Mouse (Mus musculus) liver, embryonic 11.5 days (tissue): ENCODE measurements around the gene Thsd7a. TPM values are rescaled to one million over a fixed set of nuclear protein-coding genes. Genes with fewer than 3 reads are reported as not detected.

Experiments
- ATAC-seq: fragments of 200-750 bp; cut with Nextera tagmentation; replicated peaks from 2 replicates; pipeline ENCODE4 v1.8.0; 2017; ENCODE audit warnings: moderate number of reproducible peaks, mild to moderate bottlenecking, moderate TSS enrichment, moderate library complexity; ENCODE audit not compliant: low FRiP score
- DNase-seq: peaks from one replicate; pipeline ENCODE4 v3.0.0-alpha.2; 2017; ENCODE audit warnings: low spot score
- H3K27ac ChIP-seq: fragments of 300-500 bp; sonication (generic); 2 replicates; pipeline ENCODE4 v1.5.1; 2014; ENCODE audit warnings: mild to moderate bottlenecking, low read depth, low read length, control low read depth
- H3K27me3 ChIP-seq: fragments of 300-500 bp; sonication (generic); replicated peaks from 2 replicates; pipeline ENCODE4 v1.6.1; 2014; ENCODE audit warnings: low read length, mixed read lengths; ENCODE audit not compliant: control insufficient read depth, insufficient read depth
- H3K36me3 ChIP-seq: fragments of 300-500 bp; sonication (generic); 2 replicates; pipeline ENCODE4 v1.6.1; 2014; ENCODE audit warnings: mild to moderate bottlenecking, low read length, moderate library complexity, mixed read lengths; ENCODE audit not compliant: control insufficient read depth, insufficient read depth
- H3K4me1 ChIP-seq: fragments of 300-500 bp; sonication (generic); replicated peaks from 2 replicates; pipeline ENCODE4 v1.6.1; 2014; ENCODE audit warnings: low read length, mixed read lengths; ENCODE audit not compliant: control insufficient read depth, insufficient read depth
- H3K4me2 ChIP-seq: fragments of 300-500 bp; sonication (generic); 2 replicates; pipeline ENCODE4 v1.6.1; 2014; ENCODE audit warnings: mild to moderate bottlenecking, control low read depth, moderate library complexity
- H3K4me3 ChIP-seq: fragments of 300-500 bp; sonication (generic); 2 replicates; pipeline ENCODE4 v1.5.1; 2014; ENCODE audit warnings: low read depth, low read length, control low read depth
- H3K9ac ChIP-seq: fragments of 300-500 bp; sonication (generic); 2 replicates; pipeline ENCODE4 v1.6.1; 2014; ENCODE audit warnings: low read depth, low read length, control low read depth
- H3K9me3 ChIP-seq: fragments of 300-500 bp; sonication (generic); 2 replicates; pipeline ENCODE4 v1.6.1; 2016; ENCODE audit warnings: low read length, inconsistent platforms, mixed read lengths; ENCODE audit not compliant: control insufficient read depth
- WGBS: fragments of 180-500 bp; shearing (Covaris S2); extraction: QIAGEN DNeasy Blood & Tissue Kit; methylation state at CpG from one replicate; pipeline ENCODE4 v1.1.7; 2014; 5-methylcytosine and 5-hydroxymethylcytosine counted together
- polyA plus RNA-seq: library from polyadenylated mRNA; unstranded; fragments of >200 nt; fragmentation: Nextera tagmentation; extraction: Ambion mirVana; gene quantifications from 2 replicates; pipeline ENCODE4 v1.2.1, GENCODE M21; 2014

Gene Thsd7a
- polyA plus RNA-seq, 1 experiment from 2014 or later, result 0.80 TPM

DNA sequence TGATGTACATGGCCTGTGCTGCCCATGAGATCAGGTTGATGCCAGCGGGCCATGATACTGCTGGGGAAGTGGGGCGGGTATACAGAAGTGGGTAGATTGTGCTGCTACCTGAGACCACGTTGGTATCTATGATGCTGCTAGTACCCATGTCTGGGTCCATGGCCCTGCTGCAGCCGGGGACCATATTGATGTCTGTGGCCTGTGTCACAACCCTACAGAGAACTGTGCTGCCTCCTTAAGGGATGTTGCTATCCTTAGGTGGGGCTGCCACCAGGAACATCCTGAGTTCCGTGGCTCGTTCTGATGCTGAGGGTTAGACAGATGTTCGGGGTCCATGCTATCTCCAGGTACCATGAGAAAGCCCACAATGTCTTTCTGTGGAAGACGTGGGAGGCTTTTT is 33.1 kb downstream of the Thsd7a start:
- no peaks in the 10 kb centered on the region for H3K27me3 ChIP-seq
- no peaks in the 10 kb centered on the region for H3K4me1 ChIP-seq
- ATAC-seq, result no peak
- H3K27ac ChIP-seq, result no peak overlapping the region
- no peak overlapping the region for H3K9ac ChIP-seq
- WGBS, result 85% methylated on average over 8 of the region's 8 CpGs
- H3K4me3 ChIP-seq, result no peak overlapping the region
- H3K36me3 ChIP-seq, result no peaks in the 10 kb centered on the region
- no peak overlapping the region for H3K4me2 ChIP-seq
- DNase-seq, result no peak
- no peaks in the 10 kb centered on the region for H3K9me3 ChIP-seq

DNA sequence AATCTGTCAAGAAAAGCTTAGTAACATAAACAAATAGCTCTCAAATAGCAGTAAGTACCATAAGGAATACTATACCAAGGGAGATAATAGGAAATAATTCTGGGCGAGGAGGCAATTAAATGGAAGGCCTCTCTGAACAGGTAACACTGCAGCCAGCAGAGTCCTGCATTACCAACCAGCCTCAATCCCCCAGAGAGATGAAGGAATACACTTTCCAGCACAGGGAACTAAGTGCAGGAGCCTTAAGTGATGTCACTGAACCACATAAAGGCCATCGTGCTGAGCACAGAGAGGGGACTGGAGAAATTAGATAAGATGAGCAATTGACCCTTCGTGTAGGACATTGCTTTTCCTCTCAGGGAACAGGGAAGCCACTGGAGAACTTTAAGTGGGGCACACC is 36.6 kb downstream of the Thsd7a start:
- ATAC-seq, result no peak
- DNase-seq, result no peak
- H3K4me2 ChIP-seq, result no peak overlapping the region
- 48% methylated on average over 3 of the region's 3 CpGs for WGBS
- H3K36me3 ChIP-seq, result no peaks in the 10 kb centered on the region
- no peak overlapping the region for H3K27ac ChIP-seq
- no peaks in the 10 kb centered on the region for H3K9me3 ChIP-seq
- no peaks in the 10 kb centered on the region for H3K27me3 ChIP-seq
- no peaks in the 10 kb centered on the region for H3K4me1 ChIP-seq
- H3K9ac ChIP-seq, result no peak overlapping the region
- no peak overlapping the region for H3K4me3 ChIP-seq

DNA sequence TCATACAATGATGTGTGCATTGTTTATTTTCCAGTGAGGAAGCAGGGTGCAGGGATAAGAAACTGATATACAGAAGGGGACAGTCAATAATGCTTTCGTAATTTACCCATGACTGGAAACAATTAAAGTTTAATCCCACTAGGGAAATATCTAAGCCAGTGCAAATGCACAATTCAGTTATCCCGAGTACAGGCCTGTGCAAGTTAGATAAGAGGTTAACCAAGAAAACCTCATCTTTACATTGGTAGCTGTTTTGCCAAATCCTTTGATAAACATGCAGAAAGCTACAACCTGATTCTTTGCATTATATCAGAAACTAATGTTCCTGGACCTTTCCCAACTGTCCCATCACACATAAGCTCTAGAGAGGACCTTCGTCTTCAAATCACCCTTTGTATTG is 46.3 kb downstream of the Thsd7a start:
- no peaks in the 10 kb centered on the region for H3K36me3 ChIP-seq
- DNase-seq, result no peak
- ATAC-seq, result 0 out of 2 replicates have a peak, but pooled peaks have one; percentile 43

DNA sequence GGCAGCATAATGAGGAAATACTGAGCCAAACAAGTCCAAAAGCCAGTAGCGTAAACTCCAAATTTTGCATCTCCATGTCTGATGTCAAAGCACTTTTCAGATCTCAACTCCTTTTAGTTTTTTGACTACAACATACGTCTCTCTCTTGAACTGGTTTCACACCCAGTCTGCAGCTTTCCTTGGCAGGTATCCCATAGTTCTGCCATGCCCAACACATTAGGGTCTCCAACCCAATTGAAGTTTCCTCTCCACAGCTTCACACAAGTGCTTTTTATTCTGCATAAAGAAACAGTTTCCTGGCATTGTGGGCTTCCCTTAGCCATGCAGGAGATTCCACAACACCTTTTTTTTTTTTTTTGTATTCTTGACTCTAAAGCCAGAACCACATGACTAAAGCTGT is 50.1 kb downstream of the Thsd7a start:
- no peak overlapping the region for H3K4me3 ChIP-seq
- no peaks in the 10 kb centered on the region for H3K9me3 ChIP-seq
- no peaks in the 10 kb centered on the region for H3K27me3 ChIP-seq
- no peak overlapping the region for H3K4me2 ChIP-seq
- H3K36me3 ChIP-seq, result no peaks in the 10 kb centered on the region
- no peak for DNase-seq
- 74% methylated on average over 2 of the region's 2 CpGs for WGBS
- H3K4me1 ChIP-seq, result no peaks in the 10 kb centered on the region
- H3K27ac ChIP-seq, result no peak overlapping the region
- no peak for ATAC-seq
- H3K9ac ChIP-seq, result no peak overlapping the region

More for the DNA sequence above, 46.3 kb downstream of the Thsd7a start:
- WGBS, result 46% methylated on average over 3 of the region's 3 CpGs
- Histone ChIP-seq H3K9me3 (no peaks in the 10 kb centered on the region), H3K9ac (no peak overlapping the region), H3K27ac (no peak overlapping the region), H3K4me1 (no peaks in the 10 kb centered on the region), H3K4me3 (no peak overlapping the region), H3K4me2 (no peak overlapping the region), H3K27me3 (no peaks in the 10 kb centered on the region)

DNA sequence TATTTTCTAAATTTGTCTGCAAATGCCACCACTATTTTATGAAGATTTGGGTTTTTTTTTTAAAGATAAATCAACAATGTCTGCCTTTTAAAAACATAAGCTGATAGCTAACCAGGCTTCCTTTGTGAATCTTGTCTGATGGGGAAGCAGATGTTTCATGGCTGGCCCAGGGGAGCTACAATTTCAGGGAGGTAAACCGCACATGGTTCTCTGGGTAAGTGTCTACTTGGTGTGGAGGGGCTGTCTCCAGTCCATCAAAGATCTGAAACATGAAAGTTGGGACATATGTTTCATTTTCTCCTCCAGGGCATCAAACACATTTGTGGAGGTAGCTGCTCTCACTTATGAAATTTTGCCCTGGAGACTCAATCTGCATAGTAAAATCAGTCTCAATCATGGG is 55.5 kb downstream of the Thsd7a start:
- no peaks in the 10 kb centered on the region for H3K9me3 ChIP-seq
- H3K4me1 ChIP-seq, result no peaks in the 10 kb centered on the region
- no peaks in the 10 kb centered on the region for H3K36me3 ChIP-seq
- 82% methylated on average over 1 of the region's 1 CpGs for WGBS
- no peak for DNase-seq
- H3K27ac ChIP-seq, result no peak overlapping the region
- H3K4me3 ChIP-seq, result no peak overlapping the region
- H3K27me3 ChIP-seq, result no peaks in the 10 kb centered on the region
- no peak for ATAC-seq
- no peak overlapping the region for H3K9ac ChIP-seq
- no peak overlapping the region for H3K4me2 ChIP-seq

DNA sequence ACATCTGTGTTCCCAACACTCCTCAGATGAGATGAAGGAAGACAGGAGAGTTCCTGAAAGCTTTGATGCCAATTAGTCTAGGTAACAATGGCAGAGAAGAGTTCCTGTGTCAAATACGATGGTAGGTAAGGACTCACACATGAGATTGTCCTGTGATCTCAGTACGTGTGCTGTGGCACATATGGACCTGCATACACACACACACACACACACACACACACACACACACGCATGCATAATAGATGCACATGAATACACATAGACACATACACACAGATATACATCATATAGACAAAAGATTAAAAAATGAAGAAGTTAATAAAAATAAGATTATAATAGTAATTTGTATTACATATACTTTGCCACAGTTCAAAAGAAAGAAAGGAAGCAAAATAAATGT is 56.0 kb downstream of the Thsd7a start:
- no peaks in the 10 kb centered on the region for H3K9me3 ChIP-seq
- H3K4me1 ChIP-seq, result no peaks in the 10 kb centered on the region
- no peaks in the 10 kb centered on the region for H3K36me3 ChIP-seq
- no peak overlapping the region for H3K4me2 ChIP-seq
- H3K9ac ChIP-seq, result no peak overlapping the region
- no peak overlapping the region for H3K4me3 ChIP-seq
- H3K27me3 ChIP-seq, result no peaks in the 10 kb centered on the region
- WGBS, result 87% methylated on average over 3 of the region's 3 CpGs
- H3K27ac ChIP-seq, result no peak overlapping the region
- no peak for ATAC-seq
- no peak for DNase-seq

DNA sequence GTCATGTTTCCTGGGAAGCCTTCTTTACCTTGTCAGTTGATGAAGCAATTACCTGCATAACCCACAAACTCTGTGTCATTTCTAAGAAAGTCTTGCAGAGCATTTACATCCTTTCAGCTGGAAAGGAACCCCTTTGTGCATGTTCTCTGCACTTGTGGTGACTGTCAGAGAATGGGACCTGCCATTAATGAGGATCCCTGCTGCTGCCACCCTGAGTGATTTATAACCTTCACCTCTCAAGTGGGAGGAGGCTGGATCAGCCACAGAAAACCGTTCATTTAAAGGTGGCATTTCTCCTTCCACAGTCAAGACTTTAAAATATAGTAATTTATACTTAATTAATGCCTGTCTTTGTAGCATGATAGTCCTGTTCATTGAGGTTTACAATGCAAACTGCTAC is 99.6 kb downstream of the Thsd7a start:
- H3K27me3 ChIP-seq, result no peaks in the 10 kb centered on the region
- no peak overlapping the region for H3K4me2 ChIP-seq
- ATAC-seq (no peak), DNase-seq (no peak)
- no peaks in the 10 kb centered on the region for H3K9me3 ChIP-seq
- H3K9ac ChIP-seq, result no peak overlapping the region
- H3K36me3 ChIP-seq, result no peaks in the 10 kb centered on the region
- 36% methylated on average over 1 of the region's 1 CpGs for WGBS
- no peak overlapping the region for H3K4me3 ChIP-seq
- no peaks in the 10 kb centered on the region for H3K4me1 ChIP-seq
- H3K27ac ChIP-seq, result no peak overlapping the region

DNA sequence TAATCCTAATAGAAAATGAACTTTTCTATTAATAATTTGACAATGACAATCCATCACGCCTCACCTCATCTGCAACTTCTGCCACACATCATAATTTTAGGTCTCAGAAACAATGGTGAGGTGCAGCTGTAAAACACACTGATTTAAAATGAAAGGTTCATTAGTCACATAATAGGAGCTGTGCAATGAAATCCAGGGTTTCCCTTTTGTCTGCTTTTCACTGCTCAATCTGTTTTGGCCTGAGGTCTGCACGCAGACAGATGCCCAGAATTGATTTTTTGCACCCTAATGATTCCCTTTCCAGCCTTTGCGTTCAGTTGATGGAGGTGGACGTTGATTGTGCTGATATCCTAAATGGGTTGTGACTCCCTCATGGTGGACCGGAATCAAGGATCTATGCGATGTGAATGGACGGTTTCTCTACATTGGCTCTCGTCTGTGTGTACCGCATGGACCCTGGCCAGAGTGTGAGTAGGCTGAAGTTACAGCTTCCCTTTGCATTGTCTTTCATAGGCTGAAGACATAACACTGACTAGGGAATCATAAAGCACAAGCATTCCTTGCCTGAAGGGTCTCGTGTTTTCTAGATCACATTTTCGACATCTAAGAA is 120.5 kb downstream of the Thsd7a start:
- 89% methylated on average over 11 of the region's 11 CpGs for WGBS
- Histone ChIP-seq H3K36me3 (no peaks in the 10 kb centered on the region), H3K9me3 (no peaks in the 10 kb centered on the region), H3K4me3 (no peak overlapping the region), H3K27me3 (no peaks in the 10 kb centered on the region), H3K27ac (no peak overlapping the region), H3K9ac (no peak overlapping the region), H3K4me1 (no peaks in the 10 kb centered on the region), H3K4me2 (no peak overlapping the region)
- DNase-seq (no peak), ATAC-seq (no peak)

DNA sequence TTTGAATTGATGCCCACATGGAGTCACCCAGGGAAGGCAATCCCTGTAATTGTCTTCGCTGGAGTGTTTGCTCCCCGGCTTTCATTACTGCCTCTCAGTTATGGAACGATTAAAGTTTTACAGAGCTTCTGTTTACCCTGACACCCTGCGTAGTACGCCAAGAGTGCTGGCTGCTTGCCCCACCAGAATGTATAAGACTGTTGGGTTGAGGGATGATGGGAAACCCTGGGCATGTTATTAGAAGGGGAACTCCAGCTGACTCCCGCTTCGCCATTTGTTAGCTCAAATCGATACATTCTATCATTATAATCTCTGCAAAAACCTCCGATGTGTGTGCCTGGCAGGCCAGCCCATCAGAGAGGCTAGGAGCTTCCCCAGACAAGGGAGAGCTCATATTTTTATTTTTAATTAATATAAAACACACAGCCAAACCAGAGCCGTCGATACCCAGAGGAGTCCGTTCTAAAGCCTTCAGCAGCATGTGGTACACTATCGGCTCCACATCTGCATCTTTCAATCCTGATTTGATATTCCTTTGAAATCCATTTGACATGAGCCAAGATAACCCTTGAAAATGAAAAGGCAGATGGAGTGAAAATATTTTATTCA is 142.5 kb downstream of the Thsd7a start:
- ATAC-seq (no peak), DNase-seq (no peak)
- H3K27me3 ChIP-seq, result no peaks in the 10 kb centered on the region
- no peaks in the 10 kb centered on the region for H3K4me1 ChIP-seq
- no peak overlapping the region for H3K9ac ChIP-seq
- H3K4me2 ChIP-seq, result no peak overlapping the region
- no peak overlapping the region for H3K27ac ChIP-seq
- WGBS, result 90% methylated on average over 13 of the region's 13 CpGs
- no peaks in the 10 kb centered on the region for H3K9me3 ChIP-seq
- H3K4me3 ChIP-seq, result no peak overlapping the region
- H3K36me3 ChIP-seq, result no peaks in the 10 kb centered on the region
